Mouse (Mus musculus) left cerebral cortex, postnatal 4 days (tissue): ENCODE measurements around the gene Iqsec3. TPM values are rescaled to one million over a fixed set of nuclear protein-coding genes. Genes with fewer than 3 reads are reported as not detected.

ENCODE experiments used
- DNase-seq: peaks from one replicate; pipeline ENCODE4 v3.0.0-alpha.2; 2022
- intact Hi-C: fragments of 180-260 bp; cut with DNase I; formaldehyde crosslinking; loops from one replicate; pipeline ENCODE4 v1.15.1; 2025
- total RNA-seq, 2 experiments: library from RNA; stranded (reverse); gene quantifications; 2 replicates each; pipeline ENCODE4 v1.2.3; 2021

Iqsec3 gene
- total RNA-seq, 2 experiments from 2014 or later = 34.3 to 38.9 TPM

- DNase-seq = peak; percentile 81
- intact Hi-C loops = no loop called here
These were observed 16.8 kb downstream of the Iqsec3 start for GRCm38 (mm10) chr6:121456651-121457050.

GRCm38 (mm10) chr6:121454549-121455494 is 18.7 kb downstream of the Iqsec3 start:
- DNase-seq = peak; percentile 22
- intact Hi-C loops = no loop called here

- DNase-seq = no peak
These were observed 19.7 kb downstream of the Iqsec3 start for GRCm38 (mm10) chr6:121453776-121454175.

GRCm38 (mm10) chr6:121451703-121452102 is 21.8 kb downstream of the Iqsec3 start:
- no peak for DNase-seq
- intact Hi-C loops = no loop called here

More at GRCm38 (mm10) chr6:121453776-121454175, 19.7 kb downstream of the Iqsec3 start:
- intact Hi-C loops = no loop called here

GRCm38 (mm10) chr6:121440696-121441220 is 32.7 kb downstream of the Iqsec3 start:
- no peak for DNase-seq
- intact Hi-C loops = no loop called here

GRCm38 (mm10) chr6:121424830-121425229 is 48.6 kb downstream of the Iqsec3 start:
- intact Hi-C loops = no loop called here
- no peak for DNase-seq

- intact Hi-C loops = no loop called here
- no peak for DNase-seq
These were observed 49.1 kb downstream of the Iqsec3 start for GRCm38 (mm10) chr6:121424403-121424802.

GRCm38 (mm10) chr6:121412558-121413297 is 60.8 kb downstream of the Iqsec3 start:
- intact Hi-C loops = no loop called here
- no peak for DNase-seq

GRCm38 (mm10) chr6:121407571-121408011 is 65.9 kb downstream of the Iqsec3 start:
- intact Hi-C loops = no loop called here
- no peak for DNase-seq

- DNase-seq = no peak
- intact Hi-C loops = no loop called here
These were observed 68.2 kb downstream of the Iqsec3 start for GRCm38 (mm10) chr6:121405311-121405710.

- no peak for DNase-seq
- intact Hi-C loops = no loop called here
These were observed 70.7 kb downstream of the Iqsec3 start for GRCm38 (mm10) chr6:121402661-121403244.

- intact Hi-C loops = no loop called here
- no peak for DNase-seq
These were observed 71.4 kb downstream of the Iqsec3 start for GRCm38 (mm10) chr6:121401826-121402660.

- intact Hi-C loops = no loop called here
- no peak for DNase-seq
These were observed 72.3 kb downstream of the Iqsec3 start for GRCm38 (mm10) chr6:121401140-121401539.

- DNase-seq = no peak
- intact Hi-C loops = no loop called here
These were observed 80.7 kb downstream of the Iqsec3 start for GRCm38 (mm10) chr6:121392610-121393252.

- intact Hi-C loops = no loop called here
- DNase-seq = no peak
These were observed 88.1 kb downstream of the Iqsec3 start for GRCm38 (mm10) chr6:121385397-121385796.

GRCm38 (mm10) chr6:121382071-121382470 is 91.4 kb downstream of the Iqsec3 start:
- intact Hi-C loops = no loop called here
- no peak for DNase-seq

GRCm38 (mm10) chr6:121380576-121380975 is 92.9 kb downstream of the Iqsec3 start:
- intact Hi-C loops = no loop called here
- DNase-seq = no peak

GRCm38 (mm10) chr6:121378256-121378655 is 95.2 kb downstream of the Iqsec3 start:
- intact Hi-C loops = no loop called here
- no peak for DNase-seq

GRCm38 (mm10) chr6:121376159-121376558 is 97.3 kb downstream of the Iqsec3 start:
- intact Hi-C loops = no loop called here
- DNase-seq = peak; percentile 16
